Mouse (Mus musculus) pancreas, adult 10 weeks (tissue): ENCODE measurements around the gene Mta3. TPM values are rescaled to one million over a fixed set of nuclear protein-coding genes. Genes with fewer than 3 reads are reported as not detected.

Experiments used
- polyA plus RNA-seq: library from polyadenylated mRNA; stranded (reverse); fragments of 350-450 nt; fragmentation: Illumina TruSeq; extraction: RNeasy Lipid Tissue Mini Kit (QIAGEN cat#74804); gene quantifications from one replicate; pipeline ENCODE4 v1.2.3, GENCODE M21; 2015; ENCODE audit warnings: low read depth, low replicate concordance; ENCODE audit not compliant: insufficient read depth

Mta3 gene
- polyA plus RNA-seq = 6.5 TPM

GRCm38 (mm10) chr17:83706116-83706593, at the start of gene Mta3:
Gene Mta3, plus strand, starts transcription at chr17:83706163.

GRCm38 (mm10) chr17:83847815-83848214, 141.9 kb downstream of the Mta3 start, which contains the start of gene Haao:
Gene Haao, minus strand, starts transcription at chr17:83847963.

Other genes starting within 250 kb of the Mta3 start
- 86.0 TPM for gene Cox7a2l, start 188.8 kb upstream of the Mta3 start, polyA plus RNA-seq
- not detected for gene Kcng3, start 74.3 kb upstream of the Mta3 start, polyA plus RNA-seq
- not detected for gene Haao, start 141.8 kb downstream of the Mta3 start, polyA plus RNA-seq